Mouse (Mus musculus): ENCODE data around the gene Aprt. TPM values are rescaled to one million over a fixed set of nuclear protein-coding genes. Genes with fewer than 3 reads are reported as not detected.
A peak's percentile ranks its signal among the peaks of the same experiment; 100 is the strongest.

Aprt gene
- polyA plus RNA-seq, 1 experiment from 2014 or later = 314 TPM

DNA sequence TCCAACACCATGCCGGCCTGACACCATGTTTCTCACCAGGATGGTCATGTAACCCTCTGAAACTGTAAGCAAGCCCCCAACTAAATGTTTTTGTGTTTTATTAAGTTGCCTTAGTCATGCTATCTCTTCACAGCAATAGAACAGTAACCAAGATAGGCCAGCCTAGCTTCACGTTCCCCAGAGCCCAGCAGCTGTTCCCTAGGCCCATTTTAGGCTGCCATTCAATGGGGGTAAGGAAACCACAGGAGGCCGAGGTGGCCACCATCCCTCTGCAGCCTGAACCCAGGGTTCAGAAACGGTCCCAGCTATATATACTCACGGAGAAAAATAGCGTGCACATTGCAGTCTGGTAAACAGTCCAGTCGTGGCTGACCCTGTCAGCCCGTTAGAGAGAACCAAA is 32.6 kb downstream of the Aprt start:
- Histone ChIP-seq H3K36me3 (ENCODE audit: control insufficient read depth, insufficient read depth, low read length) (no peaks in the 10 kb centered on the region), H3K27me3 (ENCODE audit: control insufficient read depth, insufficient read depth, low read length) (no peaks in the 10 kb centered on the region), H3K27ac (replicated peaks) (no peak overlapping the region), H3K9me3 (ENCODE audit: control insufficient read depth, low read length) (no peaks in the 10 kb centered on the region), H3K9ac (ENCODE audit: low read length) (no peak overlapping the region), H3K4me3 (ENCODE audit: low read depth, low read length) (no peak overlapping the region), H3K4me1 (replicated peaks; ENCODE audit: control insufficient read depth, insufficient read depth) (peaks cover 8% of the 10 kb centered on the region; the same call in 1 of the 2 replicates), H3K4me2 (replicated peaks; ENCODE audit: low read depth) (no peak overlapping the region)
- WGBS = 90% methylated on average over 8 of the region's 8 CpGs
- ATAC-seq (ENCODE audit: low FRiP score, low TSS enrichment) = no peak
- no peak for DNase-seq (ENCODE audit: low spot score)
- TF ChIP-seq CTCF (IDR thresholded peaks at IDR 0.05; ENCODE audit: low read depth) (no peak), EP300 (optimal IDR thresholded peaks at IDR 0.05) (no peak)

DNA sequence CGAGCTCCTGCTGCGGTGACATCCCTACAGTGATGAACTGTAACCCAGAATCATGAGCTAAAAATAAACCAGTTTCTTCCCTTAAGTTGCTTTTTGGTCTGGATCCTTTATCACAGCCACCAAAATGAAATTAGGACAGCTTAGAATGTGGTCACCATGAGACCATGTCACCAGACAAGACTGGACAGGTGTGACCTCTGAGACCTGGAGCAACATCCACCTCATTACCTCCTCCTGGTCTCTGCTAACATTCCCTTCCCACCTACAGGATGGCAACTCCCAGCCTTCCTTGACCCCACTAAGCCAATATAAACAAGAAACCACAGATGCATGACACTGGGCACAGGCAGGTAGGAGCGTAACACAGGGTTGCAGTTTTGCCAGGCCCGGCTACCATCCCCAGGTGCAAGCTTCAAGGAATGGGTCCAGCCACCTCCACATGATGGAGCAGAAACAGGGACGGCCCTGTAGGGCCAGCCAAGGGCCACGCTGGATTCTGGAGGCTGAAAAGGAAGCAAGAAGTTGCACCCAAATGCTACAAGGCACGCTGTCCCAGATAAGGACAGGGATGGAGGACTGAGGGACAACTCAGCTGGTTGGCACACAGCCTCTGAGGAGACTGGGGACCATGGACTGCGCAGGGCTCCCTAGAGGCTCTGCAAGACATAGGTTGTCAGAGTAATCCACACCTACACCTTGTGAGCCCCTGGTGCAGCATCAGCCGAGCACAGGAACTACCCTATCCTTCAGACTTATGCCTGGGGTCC is 38.2 kb downstream of the Aprt start:
- Histone ChIP-seq H3K9ac (ENCODE audit: low read length) (no peak overlapping the region), H3K36me3 (ENCODE audit: control insufficient read depth, insufficient read depth, low read length) (no peaks in the 10 kb centered on the region), H3K4me1 (replicated peaks; ENCODE audit: control insufficient read depth, insufficient read depth) (peaks cover 6% of the 10 kb centered on the region), H3K4me3 (ENCODE audit: low read depth, low read length) (no peak overlapping the region), H3K4me2 (replicated peaks; ENCODE audit: low read depth) (no peak overlapping the region), H3K27me3 (ENCODE audit: control insufficient read depth, insufficient read depth, low read length) (no peaks in the 10 kb centered on the region), H3K27ac (replicated peaks) (0 out of 2 replicates have a peak overlapping the region, but pooled peaks have one; percentile 82), H3K9me3 (ENCODE audit: control insufficient read depth, low read length) (no peaks in the 10 kb centered on the region)
- 91% methylated on average over 9 of the region's 9 CpGs for WGBS
- ATAC-seq (ENCODE audit: low FRiP score, low TSS enrichment) (no peak), DNase-seq (ENCODE audit: low spot score) (no peak)
- no peak for TF ChIP-seq CTCF (IDR thresholded peaks at IDR 0.05; ENCODE audit: low read depth)
- TF ChIP-seq EP300 (optimal IDR thresholded peaks at IDR 0.05) = no peak

DNA sequence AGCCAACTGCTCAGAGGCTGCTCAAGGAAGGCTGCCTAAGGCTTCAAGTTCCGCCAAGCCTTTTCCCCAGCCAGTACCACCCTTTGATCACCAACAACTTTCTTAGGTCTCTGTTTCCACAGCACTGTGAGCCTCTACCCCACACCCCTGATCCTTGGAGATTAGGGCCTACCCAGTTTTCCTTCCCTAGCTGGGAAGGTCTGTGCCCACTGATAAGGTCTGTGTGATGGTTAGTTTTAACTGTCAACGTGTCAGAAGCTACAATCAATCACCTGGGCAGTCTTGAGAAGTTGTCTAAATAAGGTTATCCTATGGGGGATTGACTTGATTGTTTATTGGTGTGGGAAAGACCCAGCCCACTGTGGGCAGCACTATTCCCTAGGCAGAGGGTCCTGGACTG is 38.9 kb downstream of the Aprt start:
- DNase-seq (ENCODE audit: low spot score) (no peak), ATAC-seq (ENCODE audit: low FRiP score, low TSS enrichment) (no peak)
- H3K9ac ChIP-seq (ENCODE audit: low read length) = no peak overlapping the region

DNA sequence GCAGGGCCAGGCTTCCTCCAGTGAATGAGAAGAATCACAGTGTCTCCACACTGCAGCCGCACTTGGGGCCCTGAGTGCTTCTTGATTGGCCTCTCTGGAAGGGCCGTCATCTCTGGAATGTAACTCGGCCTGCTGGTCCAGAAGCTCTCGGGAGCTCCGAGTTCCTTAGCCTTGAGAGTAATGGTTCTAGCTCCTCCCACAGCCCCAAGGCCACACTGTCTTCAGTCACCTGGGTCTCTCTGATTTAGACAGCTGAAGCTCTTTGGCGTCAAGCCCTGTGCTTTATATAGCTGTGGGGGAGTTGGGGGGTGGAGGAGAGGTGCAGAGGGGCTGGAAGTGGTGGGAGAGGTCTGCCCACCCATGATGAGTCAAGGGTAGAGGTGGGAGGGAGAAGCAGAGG is 39.7 kb downstream of the Aprt start:
- H3K27ac ChIP-seq (replicated peaks) = peak overlapping the region; percentile 82
- DNase-seq (ENCODE audit: low spot score) = peak; percentile 75
- H3K9me3 ChIP-seq (ENCODE audit: control insufficient read depth, low read length) = no peaks in the 10 kb centered on the region
- TF ChIP-seq EP300 (optimal IDR thresholded peaks at IDR 0.05) = peak; percentile 26
- no peak for TF ChIP-seq CTCF (IDR thresholded peaks at IDR 0.05; ENCODE audit: low read depth)
- no peaks in the 10 kb centered on the region for H3K36me3 ChIP-seq (ENCODE audit: control insufficient read depth, insufficient read depth, low read length)
- ATAC-seq (ENCODE audit: low FRiP score, low TSS enrichment) = peak; percentile 86
- WGBS = 4% methylated on average over 6 of the region's 6 CpGs
- H3K4me2 ChIP-seq (replicated peaks; ENCODE audit: low read depth) = 0 out of 2 replicates have a peak overlapping the region, but pooled peaks have one; percentile 15
- no peak overlapping the region for H3K4me3 ChIP-seq (ENCODE audit: low read depth, low read length)
- H3K4me1 ChIP-seq (replicated peaks; ENCODE audit: control insufficient read depth, insufficient read depth) = peaks cover 6% of the 10 kb centered on the region
- no peak overlapping the region for H3K9ac ChIP-seq (ENCODE audit: low read length)
- H3K27me3 ChIP-seq (ENCODE audit: control insufficient read depth, insufficient read depth, low read length) = no peaks in the 10 kb centered on the region

More for the DNA sequence above, 38.9 kb downstream of the Aprt start:
- TF ChIP-seq CTCF (IDR thresholded peaks at IDR 0.05; ENCODE audit: low read depth) (no peak), EP300 (optimal IDR thresholded peaks at IDR 0.05) (no peak)
- Histone ChIP-seq H3K4me1 (replicated peaks; ENCODE audit: control insufficient read depth, insufficient read depth) (peaks cover 6% of the 10 kb centered on the region), H3K36me3 (ENCODE audit: control insufficient read depth, insufficient read depth, low read length) (no peaks in the 10 kb centered on the region), H3K4me2 (replicated peaks; ENCODE audit: low read depth) (no peak overlapping the region), H3K9me3 (ENCODE audit: control insufficient read depth, low read length) (no peaks in the 10 kb centered on the region), H3K27ac (replicated peaks) (peak overlapping the region; percentile 82), H3K4me3 (ENCODE audit: low read depth, low read length) (no peak overlapping the region), H3K27me3 (ENCODE audit: control insufficient read depth, insufficient read depth, low read length) (no peaks in the 10 kb centered on the region)
- WGBS = 62% methylated on average over 2 of the region's 2 CpGs

DNA sequence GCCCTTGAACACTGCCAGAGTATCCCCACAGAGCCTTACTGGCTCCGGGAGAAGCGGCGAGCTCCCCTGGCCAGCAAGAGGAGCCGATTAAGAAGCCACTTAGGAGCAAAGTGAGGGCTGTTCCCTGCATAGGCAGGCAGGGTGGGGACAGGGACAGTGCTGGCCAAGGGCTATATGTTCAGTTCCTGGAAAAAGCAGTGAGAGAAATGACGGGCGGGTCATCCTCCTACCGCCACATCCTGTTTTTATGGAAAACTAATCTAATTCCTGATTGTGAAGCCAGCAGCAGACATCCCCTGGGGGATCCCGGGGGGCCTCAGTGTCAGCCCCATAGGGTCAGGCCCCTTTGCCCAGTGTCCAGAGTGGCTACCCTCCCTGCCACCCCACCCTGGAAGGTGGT is 45.4 kb downstream of the Aprt start:
- DNase-seq (ENCODE audit: low spot score) (no peak), ATAC-seq (ENCODE audit: low FRiP score, low TSS enrichment) (0 out of 2 replicates have a peak, but pooled peaks have one; percentile 13)
- H3K4me1 ChIP-seq (replicated peaks; ENCODE audit: control insufficient read depth, insufficient read depth) = no peaks in the 10 kb centered on the region
- no peak overlapping the region for H3K4me3 ChIP-seq (ENCODE audit: low read depth, low read length)
- H3K27ac ChIP-seq (replicated peaks) = peak overlapping the region; percentile 35; the same call in 1 of the 2 replicates
- TF ChIP-seq EP300 (optimal IDR thresholded peaks at IDR 0.05) (no peak), CTCF (IDR thresholded peaks at IDR 0.05; ENCODE audit: low read depth) (no peak)
- H3K9me3 ChIP-seq (ENCODE audit: control insufficient read depth, low read length) = no peaks in the 10 kb centered on the region
- no peak overlapping the region for H3K9ac ChIP-seq (ENCODE audit: low read length)
- 75% methylated on average over 8 of the region's 8 CpGs for WGBS
- no peaks in the 10 kb centered on the region for H3K27me3 ChIP-seq (ENCODE audit: control insufficient read depth, insufficient read depth, low read length)
- H3K4me2 ChIP-seq (replicated peaks; ENCODE audit: low read depth) = no peak overlapping the region
- no peaks in the 10 kb centered on the region for H3K36me3 ChIP-seq (ENCODE audit: control insufficient read depth, insufficient read depth, low read length)

DNA sequence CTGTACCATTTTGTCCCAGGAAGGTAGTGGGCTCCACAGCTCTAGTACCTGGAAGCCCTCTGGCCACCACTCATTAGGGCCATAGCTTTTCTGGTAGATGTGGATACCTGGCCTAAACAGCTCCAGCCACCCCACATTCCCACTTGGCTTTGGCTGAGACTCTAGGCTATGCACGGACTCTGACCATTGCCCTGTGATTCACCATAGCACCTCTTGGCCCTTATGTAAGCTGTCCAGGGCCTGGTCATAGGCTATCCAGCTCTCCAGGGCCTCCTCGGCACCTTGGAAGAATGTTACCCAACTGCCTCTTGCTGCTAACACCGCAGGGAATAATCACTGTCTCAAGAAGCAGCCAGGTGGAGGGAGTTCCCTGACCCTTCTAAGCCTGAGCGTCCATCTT is 47.5 kb downstream of the Aprt start:
- no peak overlapping the region for H3K9ac ChIP-seq (ENCODE audit: low read length)
- no peak for TF ChIP-seq EP300 (optimal IDR thresholded peaks at IDR 0.05)
- no peak for TF ChIP-seq CTCF (IDR thresholded peaks at IDR 0.05; ENCODE audit: low read depth)
- H3K27me3 ChIP-seq (ENCODE audit: control insufficient read depth, insufficient read depth, low read length) = no peaks in the 10 kb centered on the region
- H3K36me3 ChIP-seq (ENCODE audit: control insufficient read depth, insufficient read depth, low read length) = no peaks in the 10 kb centered on the region
- no peak overlapping the region for H3K4me2 ChIP-seq (replicated peaks; ENCODE audit: low read depth)
- DNase-seq (ENCODE audit: low spot score) = no peak
- H3K9me3 ChIP-seq (ENCODE audit: control insufficient read depth, low read length) = no peaks in the 10 kb centered on the region
- peaks cover 8% of the 10 kb centered on the region; the same call in 1 of the 2 replicates for H3K4me1 ChIP-seq (replicated peaks; ENCODE audit: control insufficient read depth, insufficient read depth)
- no peak overlapping the region for H3K4me3 ChIP-seq (ENCODE audit: low read depth, low read length)
- no peak overlapping the region for H3K27ac ChIP-seq (replicated peaks)
- 76% methylated on average over 4 of the region's 4 CpGs for WGBS
- ATAC-seq (ENCODE audit: low FRiP score, low TSS enrichment) = no peak

All from stomach, postnatal 0 days (tissue).